Mouse (Mus musculus): Measurements from ENCODE around the gene Rabgap1l.

Gene Rabgap1l

GRCm38 (mm10) chr1:160789876-160790275 is 3.1 kb downstream of the Rabgap1l start:
- CTCF ChIA-PET: interaction anchor here (1.2 kb wide), 1 partner anchor 19 kb away, joined by 3 read pairs; no protein-coding TSS in a partner anchor

- CTCF ChIA-PET: no interaction called here
Observed at GRCm38 (mm10) chr1:160787926-160788325, 5.1 kb downstream of the Rabgap1l start.

- CTCF ChIA-PET: no interaction called here
Observed at GRCm38 (mm10) chr1:160787164-160787563, 5.8 kb downstream of the Rabgap1l start.

- CTCF ChIA-PET: interaction anchor here (0.7 kb wide), 1 partner anchor 282 kb away, joined by 3 read pairs; no protein-coding TSS in a partner anchor
Observed at GRCm38 (mm10) chr1:160786571-160786970, 6.4 kb downstream of the Rabgap1l start.

- CTCF ChIA-PET: interaction anchor here (0.7 to 0.9 kb wide), 3 partner anchors 17 to 457 kb away, joined by 3 read pairs; no protein-coding TSS in a partner anchor
Observed at GRCm38 (mm10) chr1:160785681-160786225, 7.3 kb downstream of the Rabgap1l start.

- CTCF ChIA-PET: interaction anchor here (0.7 kb wide), 1 partner anchor 10 kb away, joined by 3 read pairs; no protein-coding TSS in a partner anchor
Observed at GRCm38 (mm10) chr1:160784122-160784521, 8.9 kb downstream of the Rabgap1l start.

- CTCF ChIA-PET: no interaction called here
Observed at GRCm38 (mm10) chr1:160774166-160774565, 18.8 kb downstream of the Rabgap1l start.

- CTCF ChIA-PET: no interaction called here
Observed at GRCm38 (mm10) chr1:160765565-160765964, 27.4 kb downstream of the Rabgap1l start.

GRCm38 (mm10) chr1:160758243-160758642 is 34.8 kb downstream of the Rabgap1l start:
- CTCF ChIA-PET: interaction anchor here (1.4 kb wide), 1 partner anchor 102 kb away, joined by 3 read pairs; no protein-coding TSS in a partner anchor

GRCm38 (mm10) chr1:160755359-160755758 is 37.7 kb downstream of the Rabgap1l start:
- CTCF ChIA-PET: no interaction called here

- CTCF ChIA-PET: no interaction called here
Observed at GRCm38 (mm10) chr1:160750629-160751028, 42.4 kb downstream of the Rabgap1l start.

GRCm38 (mm10) chr1:160746786-160747185 is 46.2 kb downstream of the Rabgap1l start:
- CTCF ChIA-PET: no interaction called here

- CTCF ChIA-PET: no interaction called here
Observed at GRCm38 (mm10) chr1:160745238-160745930, 47.6 kb downstream of the Rabgap1l start.

GRCm38 (mm10) chr1:160744009-160744408 is 49.0 kb downstream of the Rabgap1l start:
- CTCF ChIA-PET: no interaction called here

GRCm38 (mm10) chr1:160743229-160743628 is 49.8 kb downstream of the Rabgap1l start:
- CTCF ChIA-PET: interaction anchor here (0.7 kb wide), 1 partner anchor 436 kb away, joined by 4 read pairs; no protein-coding TSS in a partner anchor

GRCm38 (mm10) chr1:160740650-160741049 is 52.4 kb downstream of the Rabgap1l start:
- CTCF ChIA-PET: no interaction called here

GRCm38 (mm10) chr1:160734743-160735142 is 58.3 kb downstream of the Rabgap1l start:
- CTCF ChIA-PET: no interaction called here

- CTCF ChIA-PET: interaction anchor here (0.6 kb wide), 1 partner anchor 398 kb away, joined by 3 read pairs; no protein-coding TSS in a partner anchor
Observed at GRCm38 (mm10) chr1:160729944-160730343, 63.1 kb downstream of the Rabgap1l start.

GRCm38 (mm10) chr1:160717742-160718141 is 75.3 kb downstream of the Rabgap1l start:
- CTCF ChIA-PET: no interaction called here

GRCm38 (mm10) chr1:160714685-160715084 is 78.3 kb downstream of the Rabgap1l start:
- CTCF ChIA-PET: no interaction called here

- CTCF ChIA-PET: no interaction called here
Observed at GRCm38 (mm10) chr1:160713887-160714286, 79.1 kb downstream of the Rabgap1l start.

- CTCF ChIA-PET: no interaction called here
Observed at GRCm38 (mm10) chr1:160713383-160713782, 79.6 kb downstream of the Rabgap1l start.

- CTCF ChIA-PET: no interaction called here
Observed at GRCm38 (mm10) chr1:160710539-160710938, 82.5 kb downstream of the Rabgap1l start.
